Mouse (Mus musculus) small intestine, adult 2 months (tissue): Measurements from ENCODE around the gene Clic3. TPM values are rescaled to one million over a fixed set of nuclear protein-coding genes. Genes with fewer than 3 reads are reported as not detected.
A peak's percentile ranks its signal among the peaks of the same experiment; 100 is the strongest.

Source experiments
- H3K27ac ChIP-seq: fragments of 200-500 bp; 2 replicates; pipeline ENCODE4 v1.5.1; 2012; ENCODE audit warnings: low read depth, low read length, control low read depth, inconsistent platforms; ENCODE audit not compliant: insufficient read depth
- H3K27me3 ChIP-seq: fragments of 200-500 bp; 2 replicates; pipeline ENCODE4 v1.6.1; 2012; ENCODE audit warnings: mild to moderate bottlenecking, moderate library complexity, low read length, inconsistent platforms; ENCODE audit not compliant: control insufficient read depth, insufficient read depth
- H3K36me3 ChIP-seq: fragments of 200-500 bp; 2 replicates; pipeline ENCODE4 v1.6.1; 2012; ENCODE audit warnings: mild to moderate bottlenecking, low read length, control low read depth, inconsistent platforms; ENCODE audit not compliant: control insufficient read depth, insufficient read depth
- H3K4me1 ChIP-seq: fragments of 200-500 bp; 2 replicates; pipeline ENCODE4 v1.6.1; 2012; ENCODE audit warnings: low read length, inconsistent platforms, mixed read lengths; ENCODE audit not compliant: control insufficient read depth, insufficient read depth, insufficient read length
- H3K4me3 ChIP-seq: fragments of 200-500 bp; 2 replicates; pipeline ENCODE4 v1.5.1; 2012; ENCODE audit warnings: low read depth, mild to moderate bottlenecking, control low read depth, inconsistent platforms, low read length, moderate library complexity
- CTCF ChIP-seq: fragments of 200-500 bp; IDR thresholded peaks from 2 replicates; pipeline ENCODE4 v1.5.1; 2012; ENCODE audit warnings: low read depth, mild to moderate bottlenecking, control low read depth, inconsistent platforms, low read length, moderate library complexity, mixed read lengths; ENCODE audit not compliant: insufficient replicate concordance, insufficient read length; ENCODE audit errors: extremely low read depth
- POLR2A ChIP-seq: fragments of 200-500 bp; IDR thresholded peaks from 2 replicates; pipeline ENCODE4 v1.6.1; 2012; ENCODE audit warnings: low read depth, mild to moderate bottlenecking, control low read depth, inconsistent platforms, low read length, moderate library complexity
- WGBS: fragments of 180-500 bp; shearing (Covaris S2); methylation state at CpG from one replicate; pipeline ENCODE4 v1.1.7; 2018; 5-methylcytosine and 5-hydroxymethylcytosine counted together
- polyA plus RNA-seq: library from polyadenylated mRNA; depleted of rRNA; stranded (reverse); fragments of >200 nt; gene quantifications from 2 replicates; pipeline ENCODE4 v1.2.3, GENCODE M21; 2012

The Clic3 gene
- polyA plus RNA-seq, 1 experiment = 0.38 TPM

DNA sequence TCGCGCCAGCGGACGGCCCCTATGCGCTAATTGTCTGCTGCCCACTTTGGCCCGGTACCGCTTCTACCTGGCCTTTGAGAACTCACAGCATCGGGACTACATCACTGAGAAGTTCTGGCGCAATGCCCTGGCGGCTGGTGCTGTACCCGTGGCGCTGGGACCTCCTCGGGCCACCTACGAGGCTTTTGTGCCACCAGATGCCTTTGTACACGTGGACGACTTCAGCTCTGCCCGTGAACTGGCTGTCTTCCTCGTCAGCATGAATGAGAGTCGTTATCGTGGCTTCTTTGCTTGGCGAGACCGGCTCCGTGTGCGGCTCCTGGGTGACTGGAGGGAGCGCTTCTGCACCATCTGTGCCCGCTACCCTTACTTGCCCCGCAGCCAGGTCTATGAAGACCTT is 31.2 kb upstream of the Clic3 start:
- TF ChIP-seq CTCF (no peak), POLR2A (no peak)
- WGBS = 64% methylated on average over 27 of the region's 27 CpGs

GRCm38 (mm10) chr2:25426721-25427191 is 29.9 kb upstream of the Clic3 start:
- TF ChIP-seq CTCF (peak; percentile 85; the same call in 1 of the 2 replicates), POLR2A (no peak)

More for the DNA sequence above, 31.2 kb upstream of the Clic3 start:
- Histone ChIP-seq H3K27me3 (no peaks in the 10 kb centered on the region), H3K27ac (no peak overlapping the region), H3K4me3 (no peak overlapping the region), H3K4me1 (peaks cover 14% of the 10 kb centered on the region), H3K36me3 (no peaks in the 10 kb centered on the region)

GRCm38 (mm10) chr2:25427256-25427655 is 29.4 kb upstream of the Clic3 start:
- no peak for TF ChIP-seq CTCF
- TF ChIP-seq POLR2A = no peak
- no peak overlapping the region for H3K4me3 ChIP-seq
- H3K27ac ChIP-seq = no peak overlapping the region
- no peaks in the 10 kb centered on the region for H3K36me3 ChIP-seq
- H3K27me3 ChIP-seq = no peaks in the 10 kb centered on the region
- H3K4me1 ChIP-seq = peaks cover 13% of the 10 kb centered on the region
- 94% methylated on average over 5 of the region's 5 CpGs for WGBS

More at GRCm38 (mm10) chr2:25426721-25427191, 29.9 kb upstream of the Clic3 start:
- Histone ChIP-seq H3K27ac (0 out of 2 replicates have a peak overlapping the region, but pooled peaks have one; percentile 20), H3K4me3 (no peak overlapping the region), H3K27me3 (no peaks in the 10 kb centered on the region), H3K4me1 (peaks cover 14% of the 10 kb centered on the region), H3K36me3 (no peaks in the 10 kb centered on the region)
- WGBS = 40% methylated on average over 5 of the region's 5 CpGs

DNA sequence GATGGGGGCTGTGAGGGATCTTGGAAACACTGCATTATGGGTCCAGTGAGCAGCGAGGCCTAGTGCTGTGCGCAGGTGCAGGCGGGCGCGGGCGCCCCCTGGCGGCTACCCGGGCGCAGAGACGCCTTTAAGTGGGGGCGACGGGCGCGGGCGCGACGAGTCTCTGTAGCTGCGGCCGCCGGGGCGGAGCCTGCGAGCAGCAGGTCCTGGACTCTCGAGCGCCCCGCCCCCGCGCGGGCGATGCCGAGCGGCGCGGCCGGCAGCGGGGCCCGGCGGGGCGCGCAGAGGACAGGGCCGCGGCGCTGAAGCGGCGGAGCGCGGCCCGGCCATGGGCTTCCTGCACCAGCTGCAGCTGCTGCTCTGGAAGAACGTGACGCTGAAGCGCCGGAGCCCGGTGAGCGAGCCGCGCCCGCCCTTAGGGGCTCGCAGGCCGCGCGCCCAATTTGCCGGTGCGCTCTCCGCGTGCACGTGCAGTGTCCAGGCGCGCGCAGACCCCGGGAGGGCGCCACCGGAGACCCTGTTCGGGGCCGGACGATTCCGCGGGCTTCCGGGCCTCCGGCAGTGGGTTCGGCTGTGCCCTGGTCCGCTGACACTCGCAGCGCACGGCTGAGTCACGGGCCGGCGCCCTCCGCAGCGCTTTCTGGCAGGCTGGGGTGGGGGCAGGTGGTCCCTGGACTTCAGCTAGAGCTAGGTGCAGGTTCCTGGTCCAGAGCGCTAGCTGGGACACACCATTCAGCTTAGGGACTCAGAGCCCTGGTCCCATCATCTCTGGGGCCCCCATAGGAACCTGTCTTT is 28.0 kb upstream of the Clic3 start, which contains the start of gene Abca2:
TSS of gene Abca2 (plus strand) at position 262 of the 795 bp plus-strand sequence.
- Histone ChIP-seq H3K4me1 (peaks cover under 1% of the 10 kb centered on the region), H3K27me3 (no peaks in the 10 kb centered on the region), H3K4me3 (peak within 1 kb of the TSS; percentile 80), H3K36me3 (no peaks in the 10 kb centered on the region), H3K27ac (no peak within 1 kb of the TSS)
- WGBS = under 1% methylated on average over 89 of the region's 89 CpGs
- TF ChIP-seq POLR2A (no peak; the same call in 1 of the 2 replicates), CTCF (peak; percentile 94)

- Histone ChIP-seq H3K4me3 (peak overlapping the region; percentile 80), H3K4me1 (no peaks in the 10 kb centered on the region), H3K36me3 (no peaks in the 10 kb centered on the region), H3K27me3 (no peaks in the 10 kb centered on the region), H3K27ac (no peak overlapping the region)
- TF ChIP-seq CTCF (no peak), POLR2A (no peak)
- WGBS = 70% methylated on average over 5 of the region's 5 CpGs
Measured at GRCm38 (mm10) chr2:25429435-25430180, 27.0 kb upstream of the Clic3 start.

DNA sequence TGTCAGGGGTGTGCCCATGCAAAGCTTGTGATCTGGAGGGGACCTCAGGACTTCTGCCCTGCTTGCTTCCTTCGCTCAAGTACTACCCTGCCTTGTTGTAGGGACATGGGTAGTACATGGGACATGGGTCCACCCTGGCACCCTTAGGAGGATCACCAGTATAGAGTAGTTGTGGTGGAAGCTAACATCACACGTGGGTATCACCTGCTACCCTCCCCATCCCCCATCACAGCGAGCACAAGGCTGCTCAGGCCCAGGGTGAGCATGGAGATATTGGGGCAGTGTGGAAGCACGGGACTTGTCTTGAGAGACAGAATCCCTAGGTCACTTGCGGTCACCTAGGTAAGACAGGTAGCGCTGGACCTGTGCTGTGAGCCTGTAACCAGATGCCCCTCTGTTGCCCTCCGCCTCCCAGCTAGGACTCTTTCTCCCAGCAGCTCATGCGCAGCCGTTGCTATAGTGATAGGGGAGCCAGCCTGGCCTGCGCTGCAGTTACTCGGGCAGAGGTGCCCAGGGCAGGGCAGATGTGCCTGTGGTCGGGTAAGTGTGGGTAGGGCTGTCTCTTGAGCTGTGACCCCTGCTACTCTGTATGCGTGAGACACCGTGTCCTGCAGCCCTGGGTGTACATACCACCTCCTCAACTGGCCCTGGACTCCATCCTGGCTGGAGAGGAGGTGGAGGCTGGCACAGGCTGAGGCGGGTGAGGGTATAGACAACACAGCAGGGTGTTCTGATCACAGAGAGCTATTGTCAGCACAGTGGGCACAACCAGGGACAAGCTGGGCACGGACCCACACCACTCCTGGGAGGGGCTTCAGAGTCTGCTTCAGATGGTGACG is 26.0 kb upstream of the Clic3 start:
- no peaks in the 10 kb centered on the region for H3K27me3 ChIP-seq
- peaks cover 2% of the 10 kb centered on the region; the same call in 1 of the 2 replicates for H3K4me1 ChIP-seq
- no peak overlapping the region for H3K27ac ChIP-seq
- 89% methylated on average over 17 of the region's 17 CpGs for WGBS
- H3K36me3 ChIP-seq = no peaks in the 10 kb centered on the region
- no peak overlapping the region for H3K4me3 ChIP-seq
- TF ChIP-seq CTCF = no peak
- no peak for TF ChIP-seq POLR2A
